Mouse (Mus musculus): ENCODE measurements around the gene Fibcd1.

Gene Fibcd1

GRCm38 (mm10) chr2:31858500-31858899, 12.7 kb upstream of the Fibcd1 start:
- no peak for DNase-seq (ENCODE audit: low spot score in 2 of 2)

DNA sequence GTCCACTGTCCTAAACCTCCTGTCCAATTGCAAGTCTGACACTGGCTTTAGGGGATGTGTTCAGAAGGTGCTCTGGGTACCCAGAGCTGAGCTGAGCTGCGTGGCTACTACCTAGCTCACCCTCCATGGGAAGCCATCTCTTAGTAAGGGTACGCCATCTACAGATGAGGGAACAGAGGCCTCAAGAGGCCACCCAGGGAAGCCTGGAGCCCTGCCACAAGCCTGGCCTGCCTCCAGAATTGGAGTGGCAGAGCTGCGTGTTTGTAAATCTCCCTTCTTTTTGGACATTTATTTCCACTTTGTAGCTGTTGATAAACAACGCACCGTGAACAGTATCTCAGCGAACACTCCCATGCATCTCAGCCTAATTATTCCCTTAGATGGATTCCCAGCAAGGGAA, 11.4 kb upstream of the Fibcd1 start:
- no peak for DNase-seq (ENCODE audit: low spot score in 2 of 2)

GRCm38 (mm10) chr2:31855991-31856390, 10.2 kb upstream of the Fibcd1 start:
- no peak for DNase-seq (ENCODE audit: low spot score in 2 of 2)

GRCm38 (mm10) chr2:31850141-31850540, 4.3 kb upstream of the Fibcd1 start:
- no peak for DNase-seq (ENCODE audit: low spot score in 2 of 2)

DNA sequence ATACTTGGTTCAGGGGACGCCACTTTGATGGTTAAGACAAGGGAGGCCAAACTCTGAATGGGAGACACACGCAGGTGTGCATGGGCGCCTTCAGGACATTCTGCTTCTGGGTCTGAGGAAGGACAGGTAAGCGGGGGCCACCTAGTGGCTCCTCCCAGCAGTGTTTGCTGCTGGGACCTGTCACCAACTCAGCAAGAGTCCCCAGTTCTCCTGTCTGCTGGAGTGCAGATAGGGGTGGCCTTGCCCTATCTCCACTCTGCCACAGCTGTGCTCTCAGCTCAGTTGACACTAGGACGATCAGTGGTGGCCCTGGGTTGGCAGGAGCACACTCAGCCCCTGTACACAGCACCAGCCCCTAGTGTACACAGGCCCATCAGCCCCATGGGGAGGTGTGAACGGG, 2.1 kb upstream of the Fibcd1 start:
- DNase-seq (ENCODE audit: low spot score in 2 of 2) = peak in 1 of 2 experiments; percentile 59

- DNase-seq (ENCODE audit: low spot score in 2 of 2) = no peak
These were observed 1.2 kb upstream of the Fibcd1 start for GRCm38 (mm10) chr2:31846692-31847660.

DNA sequence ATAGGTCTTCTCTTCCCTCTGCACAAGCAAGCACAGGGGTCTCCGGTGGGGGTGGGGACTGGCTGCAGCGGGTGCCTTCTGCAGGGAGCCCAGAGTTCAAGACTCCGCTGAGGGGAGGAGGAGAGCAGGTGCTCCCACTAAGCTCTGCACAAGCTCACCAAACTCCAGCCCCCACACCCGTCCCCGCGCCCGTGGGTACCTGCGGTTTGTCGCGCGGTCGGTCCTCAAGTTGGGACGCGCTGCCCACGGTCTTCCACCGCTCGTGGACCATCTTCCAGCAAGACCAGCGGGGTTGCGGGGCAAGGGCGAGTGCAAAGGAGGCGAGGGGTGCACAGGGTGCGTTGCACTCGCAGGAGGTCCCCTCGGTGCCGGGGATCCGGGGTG, 301 bp downstream of the Fibcd1 start:
- no peak for DNase-seq (ENCODE audit: low spot score in 2 of 2)

DNA sequence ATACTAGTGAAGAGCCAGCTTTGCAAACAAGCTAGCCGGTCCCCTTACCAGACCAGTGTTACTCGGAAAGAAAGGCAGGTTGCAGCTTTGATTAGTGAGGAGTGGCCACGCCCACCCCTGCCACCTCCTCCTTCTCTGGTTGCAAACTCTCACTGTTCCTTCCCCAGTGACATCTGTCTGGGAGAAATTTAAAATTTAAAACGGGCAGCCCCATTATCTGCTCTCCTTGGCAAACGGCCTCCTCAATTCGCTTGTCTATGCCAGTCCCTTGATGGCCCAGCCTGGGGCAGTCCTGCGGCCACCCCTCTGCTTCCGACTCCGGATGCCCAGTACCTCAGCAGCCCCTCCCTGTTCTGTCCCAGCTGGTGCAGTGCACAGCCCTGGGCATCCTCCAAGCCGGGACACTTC, 1.1 kb downstream of the Fibcd1 start:
- DNase-seq (ENCODE audit: low spot score in 2 of 2) = no peak

- DNase-seq (ENCODE audit: low spot score in 2 of 2) = no peak
These were observed 6.9 kb downstream of the Fibcd1 start for GRCm38 (mm10) chr2:31838868-31839267.

GRCm38 (mm10) chr2:31836985-31837384, 8.8 kb downstream of the Fibcd1 start:
- DNase-seq (ENCODE audit: low spot score in 2 of 2) = no peak

DNA sequence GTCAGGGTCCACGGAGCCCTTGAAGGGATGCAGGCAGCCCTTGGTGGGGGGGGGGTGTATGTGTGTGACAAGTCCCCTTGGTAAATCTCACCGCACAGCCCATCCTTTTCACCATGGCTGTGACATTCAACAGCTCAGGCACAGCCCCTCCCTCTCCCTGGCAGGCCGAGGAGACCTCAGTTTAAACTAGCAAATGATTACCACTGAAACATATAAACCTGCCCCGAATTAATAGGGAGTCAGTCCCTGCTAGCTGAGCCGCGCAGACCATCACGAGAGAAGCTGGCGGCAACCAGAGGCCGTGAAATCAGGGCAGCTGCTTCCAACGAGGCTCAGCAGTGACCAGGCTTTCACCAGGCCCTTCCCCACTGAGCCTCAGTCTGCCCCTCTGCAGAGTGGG, 9.7 kb downstream of the Fibcd1 start:
- no peak for DNase-seq (ENCODE audit: low spot score in 2 of 2)

DNA sequence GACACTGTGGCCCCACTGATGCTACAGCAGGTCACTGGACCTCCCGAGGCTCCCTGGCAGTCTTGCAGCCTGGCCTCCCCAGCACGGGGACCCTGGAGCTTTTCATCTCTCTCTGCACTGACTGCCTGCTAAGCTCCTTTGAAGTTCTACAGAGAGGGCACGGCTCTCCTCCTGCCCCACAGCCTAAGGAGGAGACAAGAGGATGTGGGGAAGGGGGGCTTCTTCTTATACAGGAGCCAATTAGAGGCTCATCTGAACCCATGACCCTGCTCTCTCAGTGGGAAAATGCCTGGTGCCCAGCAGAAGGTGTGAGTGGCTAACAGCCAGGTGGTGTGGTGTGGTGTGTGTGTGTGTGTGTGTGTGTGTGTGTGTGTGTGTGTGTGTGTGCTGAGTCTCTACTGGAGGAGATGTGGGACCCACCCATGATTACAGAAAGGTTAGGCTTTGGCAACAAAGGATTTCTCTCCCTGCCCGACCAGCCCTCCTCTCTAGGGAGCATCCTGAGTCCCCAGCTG, 17.4 kb downstream of the Fibcd1 start:
- no peak for DNase-seq (ENCODE audit: low spot score in 2 of 2)

DNA sequence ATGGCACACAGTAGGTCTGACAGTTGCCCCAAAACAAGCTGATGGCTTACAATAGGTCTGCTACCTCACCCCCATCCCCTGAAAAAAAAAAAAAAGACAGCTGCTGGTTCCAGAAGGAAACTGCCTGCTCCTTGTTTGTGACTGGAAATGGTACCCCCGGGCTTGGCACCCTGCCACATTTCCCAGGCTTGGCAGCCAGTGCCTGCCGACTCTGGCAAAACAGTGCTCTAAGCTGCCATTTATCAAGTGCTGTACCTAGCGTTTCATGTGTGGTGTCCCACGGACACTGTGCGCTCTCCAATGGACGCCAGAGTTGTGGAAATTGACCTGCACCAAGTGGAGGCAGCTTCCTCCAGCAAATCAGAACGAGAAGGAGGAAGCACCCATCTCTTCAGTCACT, 17.9 kb downstream of the Fibcd1 start:
- DNase-seq (ENCODE audit: low spot score in 2 of 2) = no peak

DNA sequence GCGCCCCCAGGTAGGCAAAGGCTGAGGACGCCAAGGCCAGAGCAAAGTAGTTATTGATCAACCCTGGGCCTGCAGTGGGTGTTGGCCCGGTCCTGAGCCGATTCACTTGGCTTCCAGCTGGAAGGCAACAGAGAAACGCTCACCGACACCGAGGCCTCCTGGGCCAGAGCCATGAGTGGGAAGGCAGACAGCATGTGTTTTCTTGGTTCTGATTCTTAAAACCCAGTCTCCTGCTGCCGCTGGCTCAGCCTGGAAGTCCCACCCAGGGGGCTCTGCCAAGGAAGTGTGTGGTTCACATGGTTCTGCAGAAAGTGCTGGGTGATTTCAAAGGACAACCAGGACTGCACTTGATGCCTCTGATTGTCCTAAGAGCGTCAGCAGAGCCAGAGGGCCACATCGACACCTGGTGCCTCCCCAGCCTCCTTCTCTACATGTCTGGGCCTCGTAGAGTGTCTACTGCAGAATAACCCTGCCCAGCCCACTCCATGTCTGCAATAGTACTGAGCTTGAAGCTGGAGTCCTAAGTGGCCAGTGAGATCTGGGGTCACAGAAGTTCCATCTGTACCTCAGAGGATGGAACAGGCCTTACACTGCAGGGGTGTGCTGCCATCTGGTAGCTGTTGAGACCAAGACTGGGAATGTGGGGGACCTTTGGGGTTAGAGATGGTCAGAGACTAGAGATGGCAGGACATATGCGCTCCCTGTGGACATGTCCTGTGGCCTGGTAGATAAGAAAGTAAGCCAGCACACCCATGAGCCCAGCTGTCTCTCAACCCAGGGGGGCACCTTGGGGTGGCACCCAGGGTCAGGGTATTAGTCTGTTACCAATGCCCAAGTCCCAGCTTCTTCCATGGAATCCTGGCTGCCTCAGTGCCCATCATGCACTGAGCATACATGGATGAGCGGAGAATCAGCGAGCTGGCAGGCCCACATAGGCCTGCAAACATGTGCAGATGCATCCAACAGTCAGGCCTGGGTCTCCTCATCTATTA, 19.4 kb downstream of the Fibcd1 start:
- no peak for DNase-seq (ENCODE audit: low spot score in 2 of 2)

DNA sequence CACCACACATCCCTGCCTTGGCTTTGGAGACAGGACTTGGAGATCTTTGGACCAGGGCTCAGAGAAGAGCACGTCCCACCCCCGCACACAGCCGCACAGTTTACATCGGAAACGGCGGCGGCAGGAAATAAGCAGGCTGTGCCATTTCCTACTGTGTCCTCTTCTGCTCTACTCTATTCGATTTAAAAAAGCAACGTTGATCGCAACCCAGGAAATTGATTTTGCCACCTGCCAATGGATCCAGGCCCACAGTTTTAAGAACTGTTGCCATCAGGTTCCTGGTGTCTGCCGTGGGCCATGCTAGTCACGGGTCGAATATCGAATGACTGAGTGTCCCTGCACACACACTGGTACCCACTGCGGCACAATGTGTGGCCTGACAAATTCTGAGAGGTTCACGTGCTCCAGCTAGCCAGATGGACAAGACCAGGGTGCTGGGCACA, 20.3 kb downstream of the Fibcd1 start:
- no peak for DNase-seq (ENCODE audit: low spot score in 2 of 2)

GRCm38 (mm10) chr2:31823933-31824730, 21.7 kb downstream of the Fibcd1 start:
- DNase-seq (ENCODE audit: low spot score in 2 of 2) = peak in 1 of 2 experiments; percentile 68

DNA sequence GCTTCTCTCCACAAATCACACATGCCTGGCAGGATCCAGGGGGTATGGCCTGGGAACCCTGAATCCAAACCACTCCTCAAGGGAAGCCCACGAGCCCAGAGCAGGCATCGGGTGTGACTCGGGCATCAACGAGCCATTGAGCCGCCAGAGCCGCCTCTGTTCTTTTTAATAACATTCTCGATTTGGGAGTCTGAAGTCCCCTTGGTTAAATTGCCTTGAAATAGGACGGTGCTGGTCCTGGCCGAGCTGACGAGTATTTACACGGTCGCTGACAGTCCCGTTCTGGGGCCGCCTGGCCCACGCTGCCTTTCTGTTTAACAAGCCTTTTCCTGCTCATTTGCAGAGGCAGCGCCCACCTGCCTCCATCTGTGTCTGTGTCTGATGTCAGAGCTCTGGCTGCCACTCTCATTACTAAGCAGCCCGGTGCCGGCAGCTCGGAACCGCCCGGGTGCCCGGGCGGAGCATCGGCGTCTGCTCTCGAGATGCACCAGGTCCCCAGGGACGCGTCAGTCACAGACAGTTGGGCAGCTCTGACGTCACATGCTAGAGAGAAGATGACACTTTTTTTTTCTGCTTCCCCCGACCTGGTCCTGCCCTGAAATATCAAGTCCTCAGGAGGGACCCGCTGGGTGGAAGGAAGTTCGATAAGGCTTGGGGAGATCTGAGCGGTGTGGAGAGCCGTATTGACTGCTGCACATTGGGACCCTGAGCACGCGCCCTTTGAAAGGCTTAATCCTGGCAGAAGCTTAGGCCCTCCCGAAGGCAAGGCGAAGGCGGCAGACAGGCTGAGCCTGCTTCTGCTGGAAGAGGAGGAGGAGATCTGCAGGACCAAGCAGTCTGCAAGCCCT, 23.1 kb downstream of the Fibcd1 start:
- DNase-seq (ENCODE audit: low spot score in 2 of 2) = peak; percentile 26 to 85

DNA sequence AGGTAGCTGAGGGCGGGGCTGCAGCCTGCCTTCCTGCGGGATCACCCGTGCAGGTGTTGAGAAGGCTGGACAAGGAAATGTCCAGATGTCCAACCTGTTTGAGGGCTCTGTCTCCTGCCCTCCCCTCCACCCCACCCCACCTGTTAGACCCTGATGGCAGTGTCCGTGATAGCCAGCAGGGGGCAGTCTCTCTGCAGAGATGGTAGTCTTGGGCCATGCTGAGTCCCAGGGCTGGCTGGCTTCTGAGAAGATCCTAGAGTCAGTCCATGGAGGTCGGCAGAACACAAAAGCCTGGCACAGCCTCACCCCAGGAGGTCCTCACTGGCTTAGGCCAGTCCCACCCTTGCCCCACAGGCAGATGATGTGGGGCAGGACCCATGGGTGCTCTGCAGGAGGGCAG, 30.4 kb downstream of the Fibcd1 start:
- DNase-seq (ENCODE audit: low spot score in 2 of 2) = peak; percentile 45 to 79

DNA sequence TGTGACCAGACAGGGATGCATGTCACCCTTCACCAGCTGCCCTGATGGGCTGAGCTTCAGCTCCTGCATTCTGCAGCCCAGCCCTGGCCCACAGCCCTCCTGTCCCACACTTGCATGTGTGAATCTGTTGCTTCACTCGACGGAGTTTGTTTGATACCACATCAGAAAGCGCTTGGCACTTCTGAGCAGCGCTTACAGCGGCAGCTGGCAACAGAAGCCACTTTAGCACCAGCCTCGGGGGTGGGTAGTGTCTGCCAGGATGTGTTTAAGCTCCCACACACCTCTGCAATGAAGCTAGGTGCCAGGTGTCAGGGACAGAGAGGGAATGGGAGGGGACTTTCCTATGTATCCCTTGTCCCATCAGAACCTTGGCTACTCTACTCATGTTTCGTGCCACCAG, 31.1 kb downstream of the Fibcd1 start:
- no peak for DNase-seq (ENCODE audit: low spot score in 2 of 2)

- DNase-seq (ENCODE audit: low spot score in 2 of 2) = no peak
These were observed 32.2 kb downstream of the Fibcd1 start for GRCm38 (mm10) chr2:31813641-31814040.
